Mouse (Mus musculus) heart, embryonic 13.5 days (tissue): ENCODE measurements at regions not wholly inside any gene's neighbourhood (a gene's known extent, or its start where the extent isn't known, plus 50 kb on each side); places are given as distances from the start of the nearest gene placed in this dataset.

ENCODE experiments used
- ATAC-seq: fragments of 200-750 bp; cut with Nextera tagmentation; 2 replicates; pipeline ENCODE4 v1.8.0; 2017; ENCODE audit warnings: moderate TSS enrichment; ENCODE audit not compliant: insufficient number of reproducible peaks, low FRiP score, low TSS enrichment; ENCODE audit errors: extremely low read depth
- H3K27ac ChIP-seq: fragments of 300-500 bp; sonication (generic); replicated peaks from 2 replicates; pipeline ENCODE4 v1.5.1; 2015; ENCODE audit warnings: moderate library complexity, mild to moderate bottlenecking, inconsistent platforms
- H3K27me3 ChIP-seq: fragments of 300-500 bp; sonication (generic); replicated peaks from 2 replicates; pipeline ENCODE4 v1.6.1; 2015; ENCODE audit warnings: mild to moderate bottlenecking, inconsistent platforms
- H3K36me3 ChIP-seq: fragments of 300-500 bp; sonication (generic); 2 replicates; pipeline ENCODE4 v1.6.1; 2015; ENCODE audit warnings: mild to moderate bottlenecking, inconsistent platforms
- H3K4me1 ChIP-seq: fragments of 300-500 bp; sonication (generic); 2 replicates; pipeline ENCODE4 v1.6.1; 2015; ENCODE audit warnings: inconsistent platforms
- H3K4me2 ChIP-seq: fragments of 300-500 bp; sonication (generic); 2 replicates; pipeline ENCODE4 v1.6.1; 2015; ENCODE audit warnings: inconsistent platforms, mild to moderate bottlenecking, moderate library complexity
- H3K4me3 ChIP-seq: fragments of 300-500 bp; sonication (generic); 2 replicates; pipeline ENCODE4 v1.5.1; 2015; ENCODE audit warnings: moderate library complexity, mild to moderate bottlenecking, inconsistent platforms
- H3K9ac ChIP-seq: fragments of 300-500 bp; sonication (generic); 2 replicates; pipeline ENCODE4 v1.6.1; 2015; ENCODE audit warnings: inconsistent platforms, mild to moderate bottlenecking, moderate library complexity
- H3K9me3 ChIP-seq: fragments of 300-500 bp; sonication (generic); 2 replicates; pipeline ENCODE4 v1.6.1; 2016; ENCODE audit warnings: inconsistent platforms
- WGBS: fragments of 180-500 bp; shearing (Covaris S2); methylation state at CpG from one replicate; pipeline ENCODE4 v1.1.7; 2015; ENCODE audit warnings: mixed read lengths; 5-methylcytosine and 5-hydroxymethylcytosine counted together

GRCm38 (mm10) chr11:24391385-24391784, 313.5 kb downstream of the Bcl11a start:
- Histone ChIP-seq H3K9ac (no peak overlapping the region), H3K27me3 (no peaks in the 10 kb centered on the region), H3K9me3 (no peaks in the 10 kb centered on the region), H3K27ac (no peak overlapping the region), H3K4me3 (no peak overlapping the region), H3K4me1 (no peaks in the 10 kb centered on the region), H3K36me3 (no peaks in the 10 kb centered on the region), H3K4me2 (no peak overlapping the region)
- 77% methylated on average over 1 of the region's 1 CpGs for WGBS
- no peak for ATAC-seq

- ATAC-seq: no peak
- Histone ChIP-seq H3K4me1 (no peaks in the 10 kb centered on the region), H3K9me3 (no peaks in the 10 kb centered on the region), H3K4me2 (no peak overlapping the region), H3K4me3 (no peak overlapping the region), H3K9ac (no peak overlapping the region), H3K27me3 (no peaks in the 10 kb centered on the region), H3K27ac (no peak overlapping the region), H3K36me3 (no peaks in the 10 kb centered on the region)
- WGBS: 80% methylated on average over 2 of the region's 2 CpGs
Measured at GRCm38 (mm10) chr11:24395478-24395877, 317.6 kb downstream of the Bcl11a start.

GRCm38 (mm10) chr11:24396911-24397310, 319.1 kb downstream of the Bcl11a start:
- H3K9me3 ChIP-seq: no peaks in the 10 kb centered on the region
- 84% methylated on average over 5 of the region's 5 CpGs for WGBS
- H3K36me3 ChIP-seq: no peaks in the 10 kb centered on the region
- H3K4me1 ChIP-seq: no peaks in the 10 kb centered on the region
- H3K27ac ChIP-seq: no peak overlapping the region
- no peak for ATAC-seq
- no peak overlapping the region for H3K4me2 ChIP-seq
- no peaks in the 10 kb centered on the region for H3K27me3 ChIP-seq
- no peak overlapping the region for H3K9ac ChIP-seq
- no peak overlapping the region for H3K4me3 ChIP-seq

GRCm38 (mm10) chr11:24397710-24398109, 319.9 kb downstream of the Bcl11a start:
- Histone ChIP-seq H3K4me2 (no peak overlapping the region), H3K4me3 (no peak overlapping the region), H3K9ac (no peak overlapping the region), H3K36me3 (no peaks in the 10 kb centered on the region), H3K27me3 (no peaks in the 10 kb centered on the region), H3K4me1 (no peaks in the 10 kb centered on the region), H3K27ac (no peak overlapping the region), H3K9me3 (no peaks in the 10 kb centered on the region)
- 65% methylated on average over 1 of the region's 1 CpGs for WGBS
- ATAC-seq: no peak

- Histone ChIP-seq H3K27ac (no peak overlapping the region), H3K4me2 (no peak overlapping the region), H3K27me3 (no peaks in the 10 kb centered on the region), H3K9ac (no peak overlapping the region), H3K4me1 (no peaks in the 10 kb centered on the region), H3K9me3 (no peaks in the 10 kb centered on the region), H3K36me3 (no peaks in the 10 kb centered on the region), H3K4me3 (no peak overlapping the region)
- WGBS: 65% methylated on average over 3 of the region's 3 CpGs
- ATAC-seq: no peak
Measured at GRCm38 (mm10) chr11:24401151-24401550, 323.3 kb downstream of the Bcl11a start.

- no peak overlapping the region for H3K9ac ChIP-seq
- 44% methylated on average over 3 of the region's 3 CpGs for WGBS
- no peaks in the 10 kb centered on the region for H3K9me3 ChIP-seq
- no peaks in the 10 kb centered on the region for H3K27me3 ChIP-seq
- no peak overlapping the region for H3K4me2 ChIP-seq
- ATAC-seq: no peak
- H3K4me3 ChIP-seq: no peak overlapping the region
- H3K4me1 ChIP-seq: no peaks in the 10 kb centered on the region
- H3K27ac ChIP-seq: no peak overlapping the region
- H3K36me3 ChIP-seq: no peaks in the 10 kb centered on the region
Measured at GRCm38 (mm10) chr11:24402127-24402526, 324.3 kb downstream of the Bcl11a start.

- Histone ChIP-seq H3K4me1 (peaks cover 9% of the 10 kb centered on the region), H3K9ac (no peak overlapping the region), H3K27ac (no peak overlapping the region), H3K9me3 (peaks cover 10% of the 10 kb centered on the region; the same call in 1 of the 2 replicates), H3K36me3 (no peaks in the 10 kb centered on the region), H3K27me3 (no peaks in the 10 kb centered on the region), H3K4me2 (no peak overlapping the region), H3K4me3 (no peak overlapping the region)
- no peak for ATAC-seq
Measured at GRCm38 (mm10) chr11:24414804-24415203, 336.9 kb downstream of the Bcl11a start.

- 77% methylated on average over 10 of the region's 10 CpGs for WGBS
Measured at GRCm38 (mm10) chr11:24422066-24422775, 344.4 kb downstream of the Bcl11a start.

GRCm38 (mm10) chr11:24423278-24423677, 345.4 kb downstream of the Bcl11a start:
- Histone ChIP-seq H3K27me3 (no peaks in the 10 kb centered on the region), H3K4me3 (no peak overlapping the region), H3K4me1 (peaks cover 15% of the 10 kb centered on the region), H3K9me3 (no peaks in the 10 kb centered on the region), H3K36me3 (no peaks in the 10 kb centered on the region), H3K27ac (no peak overlapping the region), H3K9ac (no peak overlapping the region), H3K4me2 (no peak overlapping the region)
- ATAC-seq: no peak
- WGBS: 64% methylated on average over 6 of the region's 6 CpGs

More at GRCm38 (mm10) chr11:24422066-24422775, 344.4 kb downstream of the Bcl11a start:
- H3K27me3 ChIP-seq: no peaks in the 10 kb centered on the region
- H3K4me2 ChIP-seq: no peak overlapping the region
- peaks cover 8% of the 10 kb centered on the region; the same call in 1 of the 2 replicates for H3K9me3 ChIP-seq
- peaks cover 15% of the 10 kb centered on the region for H3K4me1 ChIP-seq
- ATAC-seq: no peak
- H3K36me3 ChIP-seq: no peaks in the 10 kb centered on the region
- no peak overlapping the region for H3K4me3 ChIP-seq
- no peak overlapping the region for H3K9ac ChIP-seq
- H3K27ac ChIP-seq: no peak overlapping the region

- Histone ChIP-seq H3K27me3 (no peaks in the 10 kb centered on the region), H3K9me3 (no peaks in the 10 kb centered on the region), H3K36me3 (no peaks in the 10 kb centered on the region), H3K4me1 (no peaks in the 10 kb centered on the region), H3K9ac (no peak overlapping the region), H3K4me2 (no peak overlapping the region), H3K4me3 (no peak overlapping the region), H3K27ac (no peak overlapping the region)
- 31% methylated on average over 5 of the region's 5 CpGs for WGBS
- no peak for ATAC-seq
Measured at GRCm38 (mm10) chr11:24426995-24427883, 349.4 kb downstream of the Bcl11a start.

- no peak overlapping the region for H3K9ac ChIP-seq
- no peaks in the 10 kb centered on the region for H3K4me1 ChIP-seq
- no peak overlapping the region for H3K4me2 ChIP-seq
- H3K4me3 ChIP-seq: no peak overlapping the region
- WGBS: 84% methylated on average over 1 of the region's 1 CpGs
- no peak for ATAC-seq
- H3K9me3 ChIP-seq: no peaks in the 10 kb centered on the region; the same call in 1 of the 2 replicates
- H3K36me3 ChIP-seq: no peaks in the 10 kb centered on the region
- no peaks in the 10 kb centered on the region for H3K27me3 ChIP-seq
- no peak overlapping the region for H3K27ac ChIP-seq
Measured at GRCm38 (mm10) chr11:24448608-24449007, 370.8 kb downstream of the Bcl11a start.
